Mouse (Mus musculus) ES-E14 (cell line): ENCODE data around the gene Aqp11. TPM values are rescaled to one million over a fixed set of nuclear protein-coding genes. Genes with fewer than 3 reads are reported as not detected.

Experiments used
- DNase-seq: peaks from one replicate; pipeline ENCODE4 v3.0.0-alpha.2; 2013; ENCODE audit warnings: low read depth, low spot score
- H3K27ac ChIP-seq: 2 replicates; pipeline ENCODE4 v1.5.1; 2012; ENCODE audit warnings: low read depth, mild to moderate bottlenecking, low read length, moderate library complexity, mixed read lengths; ENCODE audit not compliant: poor library complexity, insufficient read depth, severe bottlenecking
- H3K36me3 ChIP-seq: 2 replicates; pipeline ENCODE4 v1.6.1; 2012; ENCODE audit warnings: mild to moderate bottlenecking, low read length, moderate library complexity, mixed read lengths; ENCODE audit not compliant: control insufficient read depth, poor library complexity, insufficient read depth, severe bottlenecking
- H3K4me1 ChIP-seq, 2 experiments: fragments of 150-350 bp in 1 of 2; sonication (generic) in 1 of 2; 2 replicates each; pipeline ENCODE4 v1.6.1; 2012; ENCODE audit warnings: low read length in 2 of 2, mild to moderate bottlenecking in 1 of 2, mixed read lengths in 1 of 2; ENCODE audit not compliant: control insufficient read depth in 2 of 2, insufficient read depth in 2 of 2, poor library complexity in 1 of 2
- H3K4me3 ChIP-seq, 2 experiments: fragments of 150-350 bp in 1 of 2; sonication (generic) in 1 of 2; 2 replicates each; pipeline ENCODE4 v1.5.1; 2012; ENCODE audit warnings: low read length in 2 of 2, low read depth in 1 of 2, mild to moderate bottlenecking in 1 of 2, mixed read lengths in 1 of 2; ENCODE audit not compliant: insufficient read depth in 1 of 2, poor library complexity in 1 of 2, severe bottlenecking in 1 of 2
- H3K9ac ChIP-seq: 2 replicates; pipeline ENCODE4 v1.6.1; 2012; ENCODE audit warnings: low read depth, mild to moderate bottlenecking, low read length, mixed read lengths; ENCODE audit not compliant: poor library complexity, insufficient read depth, severe bottlenecking
- H3K9me3 ChIP-seq: fragments of 150-350 bp; sonication (generic); 2 replicates; pipeline ENCODE4 v1.6.1; 2012; ENCODE audit warnings: low read depth, mild to moderate bottlenecking, low read length; ENCODE audit not compliant: control insufficient read depth, insufficient read depth
- CHD2 ChIP-seq: IDR thresholded peaks from 2 replicates; pipeline ENCODE4 v1.6.1; 2014; ENCODE audit warnings: mild to moderate bottlenecking, low read depth, low read length, inconsistent platforms
- HCFC1 ChIP-seq: IDR thresholded peaks from 2 replicates; pipeline ENCODE4 v1.6.1; 2012; ENCODE audit warnings: low read length, inconsistent platforms, borderline replicate concordance; ENCODE audit not compliant: insufficient read depth
- MAFK ChIP-seq: IDR thresholded peaks from 2 replicates; pipeline ENCODE4 v1.6.1; 2014; ENCODE audit warnings: mild to moderate bottlenecking, low read depth, low read length, inconsistent platforms; ENCODE audit not compliant: insufficient read depth
- ZC3H11A ChIP-seq: IDR thresholded peaks from 2 replicates; pipeline ENCODE4 v1.6.1; 2012; ENCODE audit warnings: low read depth, mild to moderate bottlenecking, inconsistent platforms, low read length, borderline replicate concordance
- ZNF384 ChIP-seq: IDR thresholded peaks from 2 replicates; pipeline ENCODE4 v1.6.1; 2012; ENCODE audit warnings: low read depth, low read length, inconsistent platforms
- in situ Hi-C, 2 experiments: fragments of 600-800 bp; cut with MboI; formaldehyde crosslinking; loops; one replicate each; pipeline ENCODE4 v1.15.1; 2025; ENCODE audit warnings: low sequenced_read_pairs in 2 of 2, inconsistent platforms in 1 of 2; ENCODE audit not compliant: unreplicated experiment in 2 of 2
- total RNA-seq: library from RNA; depleted of rRNA; stranded (reverse); fragments of 300-350 nt; gene quantifications from 2 replicates; pipeline ENCODE4 v1.2.3, GENCODE M21; 2012

Gene Aqp11
- total RNA-seq, 1 experiment, result 3.6 TPM

GRCm38 (mm10) chr7:97733606-97734005 lies 4.5 kb downstream of the Aqp11 start:
- no peak overlapping the region for H3K9ac ChIP-seq
- no peak for TF ChIP-seq ZC3H11A
- no peak for TF ChIP-seq HCFC1
- no peak for TF ChIP-seq MAFK
- TF ChIP-seq CHD2, result no peak
- TF ChIP-seq ZNF384, result no peak
- in situ Hi-C loops, result no loop called here
- no peak for DNase-seq
- H3K9me3 ChIP-seq, result no peaks in the 10 kb centered on the region
- H3K4me1 ChIP-seq, result peaks cover 0 to 4% of the 10 kb centered on the region in 2 experiments; a peak in 2 of 4 replicates
- H3K36me3 ChIP-seq, result no peaks in the 10 kb centered on the region
- no peak overlapping the region for H3K27ac ChIP-seq
- no peak overlapping the region for H3K4me3 ChIP-seq

- H3K9me3 ChIP-seq, result no peaks in the 10 kb centered on the region
- in situ Hi-C loops, result no loop called here
- H3K36me3 ChIP-seq, result no peaks in the 10 kb centered on the region
- no peak overlapping the region for H3K27ac ChIP-seq
- peaks cover 0 to 5% of the 10 kb centered on the region in 2 experiments; a peak in 2 of 4 replicates for H3K4me1 ChIP-seq
- TF ChIP-seq ZC3H11A (no peak), CHD2 (no peak), MAFK (no peak), HCFC1 (no peak), ZNF384 (no peak)
- H3K9ac ChIP-seq, result no peak overlapping the region
- DNase-seq, result no peak
- H3K4me3 ChIP-seq, result no peak overlapping the region
Observed at GRCm38 (mm10) chr7:97730427-97730826, 7.7 kb downstream of the Aqp11 start.

- Histone ChIP-seq H3K4me3 (no peak overlapping the region), H3K36me3 (no peaks in the 10 kb centered on the region), H3K9me3 (no peaks in the 10 kb centered on the region), H3K4me1 (peaks cover 0 to 5% of the 10 kb centered on the region in 2 experiments; a peak in 2 of 4 replicates), H3K9ac (no peak overlapping the region), H3K27ac (no peak overlapping the region)
- DNase-seq, result no peak
- in situ Hi-C loops, result no loop called here
- TF ChIP-seq HCFC1 (no peak), MAFK (no peak), CHD2 (no peak), ZNF384 (no peak), ZC3H11A (no peak)
Observed at GRCm38 (mm10) chr7:97728666-97729614, 9.1 kb downstream of the Aqp11 start.

GRCm38 (mm10) chr7:97726778-97727177 lies 11.3 kb downstream of the Aqp11 start:
- Histone ChIP-seq H3K9me3 (no peaks in the 10 kb centered on the region), H3K27ac (no peak overlapping the region), H3K9ac (no peak overlapping the region; the same call in 1 of the 2 replicates), H3K36me3 (no peaks in the 10 kb centered on the region; the same call in 1 of the 2 replicates), H3K4me1 (peaks cover 0 to 5% of the 10 kb centered on the region in 2 experiments; a peak in 2 of 4 replicates), H3K4me3 (no peak overlapping the region)
- no peak for TF ChIP-seq MAFK
- TF ChIP-seq CHD2, result no peak
- no peak for TF ChIP-seq HCFC1
- TF ChIP-seq ZNF384, result no peak
- TF ChIP-seq ZC3H11A, result no peak
- in situ Hi-C loops, result no loop called here
- DNase-seq, result no peak
